Mouse (Mus musculus) bone marrow, adult 2 months (tissue): ENCODE measurements at regions not wholly inside any gene's neighbourhood (a gene's known extent, or its start where the extent isn't known, plus 50 kb on each side); places are given as distances from the start of the nearest gene placed in this dataset.

Experiments
- CTCF ChIP-seq: fragments of 200-500 bp; IDR thresholded peaks from 2 replicates; pipeline ENCODE4 v1.5.1; 2011; ENCODE audit warnings: low read length, control low read depth; ENCODE audit not compliant: control insufficient read depth, insufficient read depth
- POLR2A ChIP-seq: fragments of 200-500 bp; IDR thresholded peaks from 2 replicates; pipeline ENCODE4 v1.6.1; 2011; ENCODE audit warnings: low read depth, mild to moderate bottlenecking, control low read depth, low read length, borderline replicate concordance; ENCODE audit not compliant: control insufficient read depth

- TF ChIP-seq POLR2A (no peak), CTCF (no peak)
Measured at GRCm38 (mm10) chr1:35976528-35976927, 91.7 kb upstream of the Hs6st1 start.
